Mouse (Mus musculus): ENCODE results near the gene Ifna12. TPM values are rescaled to one million over a fixed set of nuclear protein-coding genes. Genes with fewer than 3 reads are reported as not detected.

Gene Ifna12
- not detected in 2 replicates for polyA plus RNA-seq (2012; rRNA removed)

GRCm38 (mm10) chr4:88603276-88603675 is at the start of gene Ifna12:
Gene Ifna12 (minus strand): TSS chr4:88603376.

DNA sequence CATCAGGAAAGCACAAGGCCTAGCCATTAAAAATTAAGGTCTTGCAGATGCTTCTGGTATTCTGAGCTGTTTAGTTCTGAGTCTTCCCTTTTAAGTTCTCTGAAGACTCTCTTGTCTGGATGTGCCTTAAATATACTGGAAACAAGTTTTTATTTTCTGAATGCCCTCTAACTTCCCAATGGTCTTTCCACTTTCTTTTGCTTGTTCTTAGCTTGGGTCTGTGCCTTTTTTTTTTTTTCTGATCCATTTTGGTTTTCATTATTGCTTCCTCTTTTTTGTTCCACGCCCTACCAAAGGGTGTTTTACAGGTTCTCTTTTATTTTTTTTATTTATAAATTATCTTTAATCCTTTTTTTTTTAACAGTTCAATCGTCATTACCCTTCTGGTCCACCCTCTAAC is 41.2 kb upstream of the Ifna12 start, which contains the start of gene Ifna13:
TSS of gene Ifna13 (minus strand) at position 101 of the 400 bp plus-strand sequence.

GRCm38 (mm10) chr4:88634311-88634710 is 31.1 kb upstream of the Ifna12 start, which contains the start of gene C87499:
Gene C87499 (minus strand): TSS chr4:88634411.

DNA sequence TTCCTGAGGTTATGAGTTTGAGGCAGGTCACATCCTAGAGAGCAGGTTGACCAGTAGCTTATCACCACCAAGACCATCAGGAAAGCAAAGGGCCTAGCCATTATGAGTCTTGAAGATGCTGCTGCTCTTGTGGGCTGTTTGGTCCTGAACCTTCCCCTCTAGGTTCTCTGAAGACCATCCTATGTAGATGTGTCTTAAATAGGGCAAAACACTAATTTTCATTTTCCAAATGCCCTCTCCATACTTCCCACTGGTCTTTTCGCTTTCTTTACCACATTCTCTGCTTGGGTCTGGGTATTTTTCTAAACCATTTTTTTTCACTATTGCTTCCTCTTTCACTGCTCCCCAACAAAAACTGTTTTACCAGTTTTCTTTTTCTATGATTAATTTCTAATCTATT is 10.9 kb downstream of the Ifna12 start, which contains the start of gene Ifna9:
TSS of gene Ifna9 (minus strand) at position 101 of the 400 bp plus-strand sequence.

GRCm38 (mm10) chr4:88571698-88572097 is 31.5 kb downstream of the Ifna12 start, which contains the start of gene Ifna14:
Gene Ifna14 (minus strand): TSS chr4:88571798.

DNA sequence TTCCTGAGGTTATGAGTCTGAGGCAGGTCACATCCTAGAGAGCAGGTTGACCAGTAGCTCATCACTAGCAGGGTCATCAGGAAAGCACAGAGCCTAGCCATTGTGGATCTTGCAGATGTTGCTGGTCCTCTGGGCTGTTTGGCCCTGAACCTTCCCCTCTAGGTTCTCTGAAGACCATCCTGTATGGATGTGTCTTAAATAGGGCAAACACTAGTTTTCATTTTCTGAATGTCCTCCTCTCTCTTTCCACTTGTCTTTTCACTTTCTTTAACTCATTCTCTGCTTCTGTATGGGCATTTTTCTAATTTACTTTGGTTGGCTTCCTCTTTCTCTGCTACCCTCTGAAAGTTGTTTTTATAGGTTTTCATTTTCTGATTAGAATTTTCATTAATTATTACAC is 45.0 kb downstream of the Ifna12 start, which contains the start of gene Ifna15:
TSS of gene Ifna15 (minus strand) at position 101 of the 400 bp plus-strand sequence.

Other genes starting within 250 kb of the Ifna12 start
- gene Hacd4, start 164.4 kb downstream of the Ifna12 start, polyA plus RNA-seq (2012; rRNA removed), result 2.2 and 2.4 TPM in 2 replicates
- gene Ifnb1, start 80.6 kb downstream of the Ifna12 start, polyA plus RNA-seq (2012; rRNA removed), result not detected in 2 replicates
- gene Ifna15, start 45.1 kb downstream of the Ifna12 start, polyA plus RNA-seq (2012; rRNA removed), result not detected in 2 replicates
- gene Ifna14, start 31.6 kb downstream of the Ifna12 start, polyA plus RNA-seq (2012; rRNA removed), result not detected in 2 replicates
- gene Ifna9, start 11.0 kb downstream of the Ifna12 start, polyA plus RNA-seq (2012; rRNA removed), result not detected in 2 replicates
- 1.1 and 1.9 TPM in 2 replicates for gene C87499, start 31.0 kb upstream of the Ifna12 start, polyA plus RNA-seq (2012; rRNA removed)
- gene Ifna13, start 41.1 kb upstream of the Ifna12 start, polyA plus RNA-seq (2012; rRNA removed), result not detected in 2 replicates
- gene Ifna16, start 73.5 kb upstream of the Ifna12 start, polyA plus RNA-seq (2012; rRNA removed), result not detected in 2 replicates
- gene Ifna2, start 80.5 kb upstream of the Ifna12 start, polyA plus RNA-seq (2012; rRNA removed), result not detected in 2 replicates
- gene Ifnab, start 88.0 kb upstream of the Ifna12 start, polyA plus RNA-seq (2012; rRNA removed), result not detected in 2 replicates
- 0.54 and 0.57 TPM in 2 replicates for gene Gm26566, start 118.4 kb upstream of the Ifna12 start, polyA plus RNA-seq (2012; rRNA removed)
- gene Klhl9, start 119.1 kb upstream of the Ifna12 start, polyA plus RNA-seq (2012; rRNA removed), result 26.4 and 40.2 TPM in 2 replicates
- not detected in 2 replicates for gene Gm13271, start 151.5 kb upstream of the Ifna12 start, polyA plus RNA-seq (2012; rRNA removed)
- not detected in 2 replicates for gene Gm13283, start 156.7 kb upstream of the Ifna12 start, polyA plus RNA-seq (2012; rRNA removed)
- not detected in 2 replicates for gene Gm13290, start 170.5 kb upstream of the Ifna12 start, polyA plus RNA-seq (2012; rRNA removed)
- gene Gm13289, start 173.5 kb upstream of the Ifna12 start, polyA plus RNA-seq (2012; rRNA removed), result not detected in 2 replicates
- gene Gm13272, start 176.5 kb upstream of the Ifna12 start, polyA plus RNA-seq (2012; rRNA removed), result not detected in 2 replicates
- gene Ifnz, start 178.8 kb upstream of the Ifna12 start, polyA plus RNA-seq (2012; rRNA removed), result not detected in 2 replicates
- not detected in 2 replicates for gene Gm13276, start 182.3 kb upstream of the Ifna12 start, polyA plus RNA-seq (2012; rRNA removed)
- not detected in 2 replicates for gene Gm13277, start 185.3 kb upstream of the Ifna12 start, polyA plus RNA-seq (2012; rRNA removed)
- not detected in 2 replicates for gene Gm13278, start 188.2 kb upstream of the Ifna12 start, polyA plus RNA-seq (2012; rRNA removed)
- gene Gm13275, start 191.1 kb upstream of the Ifna12 start, polyA plus RNA-seq (2012; rRNA removed), result not detected in 2 replicates
- gene Gm13279, start 194.0 kb upstream of the Ifna12 start, polyA plus RNA-seq (2012; rRNA removed), result not detected in 2 replicates
- gene Gm13285, start 196.3 kb upstream of the Ifna12 start, polyA plus RNA-seq (2012; rRNA removed), result not detected in 2 replicates
- not detected in 2 replicates for gene Gm13287, start 199.9 kb upstream of the Ifna12 start, polyA plus RNA-seq (2012; rRNA removed)
- gene Gm13288, start 202.2 kb upstream of the Ifna12 start, polyA plus RNA-seq (2012; rRNA removed), result 0.06 TPM in 1 of 2 replicates, not detected in the other
- not detected in 2 replicates for gene Ifna7, start 212.9 kb upstream of the Ifna12 start, polyA plus RNA-seq (2012; rRNA removed)
- gene Ifna11, start 216.6 kb upstream of the Ifna12 start, polyA plus RNA-seq (2012; rRNA removed), result not detected in 2 replicates
- not detected in 2 replicates for gene Ifna6, start 224.0 kb upstream of the Ifna12 start, polyA plus RNA-seq (2012; rRNA removed)
- gene Ifna5, start 232.1 kb upstream of the Ifna12 start, polyA plus RNA-seq (2012; rRNA removed), result not detected in 2 replicates
- not detected in 2 replicates for gene Ifna4, start 238.5 kb upstream of the Ifna12 start, polyA plus RNA-seq (2012; rRNA removed)
- gene Ifna1, start 246.7 kb upstream of the Ifna12 start, polyA plus RNA-seq (2012; rRNA removed), result not detected in 2 replicates

Measured in ovary, adult 2 months (tissue).